Mouse (Mus musculus) liver, embryonic 16.5 days (tissue): ENCODE data around the gene B3galt4. TPM values are rescaled to one million over a fixed set of nuclear protein-coding genes. Genes with fewer than 3 reads are reported as not detected.
"Not testable (repeated sequence)": the region's sequence is repeated elsewhere in the genome, so short reads cannot be mapped to it uniquely, and the experiment has no call there.

Experiments
- ATAC-seq: fragments of 200-750 bp; cut with Nextera tagmentation; 2 replicates; pipeline ENCODE4 v1.8.0; 2017; ENCODE audit warnings: low read depth, mild to moderate bottlenecking, moderate number of reproducible peaks, moderate library complexity
- H3K27ac ChIP-seq: fragments of 300-500 bp; sonication (generic); 2 replicates; pipeline ENCODE4 v1.5.1; 2014; ENCODE audit warnings: mild to moderate bottlenecking, low read length
- H3K27me3 ChIP-seq: fragments of 300-500 bp; sonication (generic); 2 replicates; pipeline ENCODE4 v1.6.1; 2014; ENCODE audit warnings: low read depth, low read length, mixed read lengths; ENCODE audit not compliant: control insufficient read depth, insufficient read depth
- H3K36me3 ChIP-seq: fragments of 300-500 bp; sonication (generic); 2 replicates; pipeline ENCODE4 v1.6.1; 2014; ENCODE audit warnings: mild to moderate bottlenecking; ENCODE audit not compliant: control insufficient read depth, insufficient read depth
- H3K4me1 ChIP-seq: fragments of 300-500 bp; sonication (generic); 2 replicates; pipeline ENCODE4 v1.6.1; 2014; ENCODE audit warnings: low read depth, low read length, mixed read lengths; ENCODE audit not compliant: control insufficient read depth
- H3K4me2 ChIP-seq: fragments of 300-500 bp; sonication (generic); 2 replicates; pipeline ENCODE4 v1.6.1; 2014; ENCODE audit warnings: low read depth, low read length, mixed read lengths
- H3K4me3 ChIP-seq: fragments of 300-500 bp; sonication (generic); 2 replicates; pipeline ENCODE4 v1.5.1; 2014; ENCODE audit warnings: low read depth, mild to moderate bottlenecking, low read length
- H3K9ac ChIP-seq: fragments of 300-500 bp; sonication (generic); 2 replicates; pipeline ENCODE4 v1.6.1; 2014; ENCODE audit warnings: low read depth, low read length
- H3K9me3 ChIP-seq: fragments of 300-500 bp; sonication (generic); replicated peaks from 2 replicates; pipeline ENCODE4 v1.6.1; 2016; ENCODE audit warnings: low read length; ENCODE audit not compliant: control insufficient read depth
- WGBS: fragments of 180-500 bp; shearing (Covaris S2); extraction: QIAGEN DNeasy Blood & Tissue Kit; methylation state at CpG from one replicate; pipeline ENCODE4 v1.1.7; 2014; ENCODE audit not compliant: insufficient replicate concordance; 5-methylcytosine and 5-hydroxymethylcytosine counted together
- polyA plus RNA-seq: library from polyadenylated mRNA; unstranded; fragments of >200 nt; fragmentation: Nextera tagmentation; extraction: Ambion mirVana; gene quantifications from 2 replicates; pipeline ENCODE4 v1.2.1, GENCODE M21; 2015

B3galt4 gene
- polyA plus RNA-seq, 1 experiment from 2014 or later = 2.3 TPM

GRCm38 (mm10) chr17:33952015-33952414 lies 727 bp upstream of the B3galt4 start:
- peak overlapping the region; percentile 67; the same call in 1 of the 2 replicates for H3K9ac ChIP-seq

GRCm38 (mm10) chr17:33950131-33950625 lies 1.1 kb downstream of the B3galt4 start:
- no peak overlapping the region; the same call in 1 of the 2 replicates for H3K9ac ChIP-seq
- H3K4me2 ChIP-seq = peak overlapping the region; percentile 88
- H3K36me3 ChIP-seq = peaks cover 16% of the 10 kb centered on the region
- no peaks in the 10 kb centered on the region for H3K27me3 ChIP-seq
- 74% methylated on average over 10 of the region's 10 CpGs for WGBS
- H3K9me3 ChIP-seq = no peaks in the 10 kb centered on the region
- H3K4me1 ChIP-seq = peaks cover 45% of the 10 kb centered on the region
- no peak overlapping the region; the same call in 1 of the 2 replicates for H3K4me3 ChIP-seq
- ATAC-seq = no peak
- no peak overlapping the region for H3K27ac ChIP-seq

More at GRCm38 (mm10) chr17:33952015-33952414, 727 bp upstream of the B3galt4 start:
- Histone ChIP-seq H3K36me3 (peaks cover 16% of the 10 kb centered on the region), H3K4me2 (peak overlapping the region; percentile 88), H3K4me1 (peaks cover 50% of the 10 kb centered on the region), H3K4me3 (peak overlapping the region; percentile 65), H3K27ac (peak overlapping the region; percentile 82)
- H3K9me3 ChIP-seq, ATAC-seq, H3K27me3 ChIP-seq: not testable (repeated sequence)
- WGBS = 63% methylated on average over 13 of the region's 13 CpGs

- no peaks in the 10 kb centered on the region for H3K9me3 ChIP-seq
- no peak overlapping the region for H3K4me2 ChIP-seq
- H3K4me3 ChIP-seq = no peak overlapping the region
- no peak for ATAC-seq
- H3K4me1 ChIP-seq = peaks cover 38% of the 10 kb centered on the region
- H3K9ac ChIP-seq = no peak overlapping the region
- H3K27ac ChIP-seq = no peak overlapping the region
- H3K27me3 ChIP-seq = no peaks in the 10 kb centered on the region
- H3K36me3 ChIP-seq = peaks cover 22% of the 10 kb centered on the region
- WGBS = 76% methylated on average over 19 of the region's 19 CpGs
Observed at GRCm38 (mm10) chr17:33948905-33949537, 2.3 kb downstream of the B3galt4 start.

GRCm38 (mm10) chr17:33948090-33948904 lies 3.0 kb downstream of the B3galt4 start:
- no peak for ATAC-seq
- Histone ChIP-seq H3K4me1 (peaks cover 30% of the 10 kb centered on the region), H3K9ac (no peak overlapping the region), H3K27me3 (no peaks in the 10 kb centered on the region), H3K36me3 (peaks cover 21% of the 10 kb centered on the region), H3K4me2 (no peak overlapping the region), H3K27ac (no peak overlapping the region), H3K9me3 (no peaks in the 10 kb centered on the region), H3K4me3 (no peak overlapping the region)
- WGBS = 78% methylated on average over 22 of the region's 22 CpGs

GRCm38 (mm10) chr17:33947430-33948089 lies 3.7 kb downstream of the B3galt4 start:
- no peak for ATAC-seq
- peaks cover 23% of the 10 kb centered on the region for H3K4me1 ChIP-seq
- H3K4me3 ChIP-seq = no peak overlapping the region
- no peak overlapping the region for H3K9ac ChIP-seq
- H3K27me3 ChIP-seq = no peaks in the 10 kb centered on the region
- WGBS = 48% methylated on average over 10 of the region's 10 CpGs
- H3K27ac ChIP-seq = no peak overlapping the region; the same call in 1 of the 2 replicates
- no peak overlapping the region for H3K4me2 ChIP-seq
- H3K9me3 ChIP-seq = no peaks in the 10 kb centered on the region
- H3K36me3 ChIP-seq = peaks cover 14% of the 10 kb centered on the region

- H3K4me3 ChIP-seq = no peak overlapping the region
- H3K4me2 ChIP-seq = no peak overlapping the region
- no peaks in the 10 kb centered on the region for H3K27me3 ChIP-seq
- H3K27ac ChIP-seq = no peak overlapping the region
- peaks cover 11% of the 10 kb centered on the region for H3K36me3 ChIP-seq
- 89% methylated on average over 15 of the region's 15 CpGs for WGBS
- H3K9ac ChIP-seq = no peak overlapping the region
- ATAC-seq = no peak
- H3K4me1 ChIP-seq = peaks cover 22% of the 10 kb centered on the region
- H3K9me3 ChIP-seq = no peaks in the 10 kb centered on the region
Observed at GRCm38 (mm10) chr17:33943454-33943853, 7.8 kb downstream of the B3galt4 start.

- H3K27ac ChIP-seq = no peak overlapping the region
- H3K4me2 ChIP-seq = peak overlapping the region; percentile 98
- peak overlapping the region; percentile 77 for H3K9ac ChIP-seq
- H3K27me3 ChIP-seq = no peaks in the 10 kb centered on the region
- 38% methylated on average over 19 of the region's 19 CpGs for WGBS
- H3K4me3 ChIP-seq = peak overlapping the region; percentile 94
- H3K9me3 ChIP-seq = no peaks in the 10 kb centered on the region
- peaks cover 22% of the 10 kb centered on the region for H3K4me1 ChIP-seq
- H3K36me3 ChIP-seq = peaks cover 18% of the 10 kb centered on the region
- no peak for ATAC-seq
Observed at GRCm38 (mm10) chr17:33941381-33941780, 9.9 kb downstream of the B3galt4 start.

- Histone ChIP-seq H3K9ac (peak overlapping the region; percentile 77), H3K36me3 (peaks cover 18% of the 10 kb centered on the region), H3K9me3 (no peaks in the 10 kb centered on the region), H3K4me2 (peak overlapping the region; percentile 98), H3K4me3 (peak overlapping the region; percentile 94), H3K27me3 (no peaks in the 10 kb centered on the region), H3K4me1 (peaks cover 22% of the 10 kb centered on the region), H3K27ac (no peak overlapping the region; the same call in 1 of the 2 replicates)
- WGBS = 1% methylated on average over 26 of the region's 26 CpGs
- no peak for ATAC-seq
Observed at GRCm38 (mm10) chr17:33940981-33941380, 10.3 kb downstream of the B3galt4 start.
